Mouse (Mus musculus): ENCODE data around the gene Art4.

- TF ChIP-seq CTCF (IDR thresholded peaks at IDR 0.05; ENCODE audit: low read depth, low read length): no peak
- no peak for TF ChIP-seq GATA1 (IDR thresholded peaks at IDR 0.05; ENCODE audit: borderline replicate concordance, low read length)
These were observed 20.2 kb downstream of the Art4 start for GRCm38 (mm10) chr6:136837323-136837722.

Data from G1E (cell line).